Mouse (Mus musculus): ENCODE data around the gene AC129217.1. TPM values are rescaled to one million over a fixed set of nuclear protein-coding genes. Genes with fewer than 3 reads are reported as not detected.

The AC129217.1 gene
- total and polyA plus RNA-seq, 2 experiments = 8.2 TPM; not detected in 1

GRCm38 (mm10) chr19:8819596-8820423, 9.8 kb upstream of the AC129217.1 start, which contains the start of gene Hnrnpul2:
Gene Hnrnpul2 (plus strand): TSS chr19:8820010.
- H3K27me3 ChIP-seq (ENCODE audit: control insufficient read depth, insufficient read depth, low read length) = no peaks in the 10 kb centered on the region
- peaks cover 25% of the 10 kb centered on the region for H3K36me3 ChIP-seq (ENCODE audit: control insufficient read depth, insufficient read depth, low read length)
- peak within 1 kb of the TSS; percentile 93 for H3K9ac ChIP-seq (ENCODE audit: low read depth, low read length)
- no peak for TF ChIP-seq CTCF (IDR thresholded peaks at IDR 0.05; ENCODE audit: low read depth, low read length)
- TF ChIP-seq POLR2A (IDR thresholded peaks at IDR 0.05; ENCODE audit: extremely low read depth, insufficient read depth, low read length) = peak; percentile 91
- peak within 1 kb of the TSS; percentile 82 for H3K4me3 ChIP-seq (ENCODE audit: insufficient read depth, low read depth, low read length)
- DNase-seq (ENCODE audit: extremely low read depth, low read depth, low spot score) = peak; percentile 95
- WGBS = under 1% methylated on average over 82 of the region's 83 CpGs
- peak within 1 kb of the TSS; percentile 96 for H3K27ac ChIP-seq (replicated peaks; ENCODE audit: insufficient read depth, low read depth, low read length)
- H3K4me1 ChIP-seq (ENCODE audit: control insufficient read depth, insufficient read depth, low read length) = peaks cover 18% of the 10 kb centered on the region
- peaks cover 10% of the 10 kb centered on the region; the same call in 1 of the 2 replicates for H3K79me2 ChIP-seq (ENCODE audit: control insufficient read depth, insufficient read depth, low read length)

GRCm38 (mm10) chr19:8820424-8820956, 9.1 kb upstream of the AC129217.1 start:
- no peaks in the 10 kb centered on the region for H3K27me3 ChIP-seq (ENCODE audit: control insufficient read depth, insufficient read depth, low read length)
- peak overlapping the region; percentile 84 for H3K27ac ChIP-seq (replicated peaks; ENCODE audit: insufficient read depth, low read depth, low read length)
- peaks cover 10% of the 10 kb centered on the region; the same call in 1 of the 2 replicates for H3K79me2 ChIP-seq (ENCODE audit: control insufficient read depth, insufficient read depth, low read length)
- DNase-seq (ENCODE audit: extremely low read depth, low read depth, low spot score) = peak; percentile 37
- H3K36me3 ChIP-seq (ENCODE audit: control insufficient read depth, insufficient read depth, low read length) = peaks cover 28% of the 10 kb centered on the region
- TF ChIP-seq POLR2A (IDR thresholded peaks at IDR 0.05; ENCODE audit: extremely low read depth, insufficient read depth, low read length) (no peak), CTCF (IDR thresholded peaks at IDR 0.05; ENCODE audit: low read depth, low read length) (no peak)
- WGBS = under 1% methylated on average over 48 of the region's 48 CpGs
- peaks cover 18% of the 10 kb centered on the region for H3K4me1 ChIP-seq (ENCODE audit: control insufficient read depth, insufficient read depth, low read length)
- H3K9ac ChIP-seq (ENCODE audit: low read depth, low read length) = peak overlapping the region; percentile 93
- H3K4me3 ChIP-seq (ENCODE audit: insufficient read depth, low read depth, low read length) = peak overlapping the region; percentile 76

GRCm38 (mm10) chr19:8821146-8821545, 8.4 kb upstream of the AC129217.1 start:
- H3K79me2 ChIP-seq (ENCODE audit: control insufficient read depth, insufficient read depth, low read length) = peaks cover 8% of the 10 kb centered on the region; the same call in 1 of the 2 replicates
- H3K27ac ChIP-seq (replicated peaks; ENCODE audit: insufficient read depth, low read depth, low read length) = peak overlapping the region; percentile 84
- no peaks in the 10 kb centered on the region for H3K27me3 ChIP-seq (ENCODE audit: control insufficient read depth, insufficient read depth, low read length)
- H3K9ac ChIP-seq (ENCODE audit: low read depth, low read length) = peak overlapping the region; percentile 93
- WGBS = under 1% methylated on average over 7 of the region's 7 CpGs
- TF ChIP-seq POLR2A (IDR thresholded peaks at IDR 0.05; ENCODE audit: extremely low read depth, insufficient read depth, low read length) = no peak
- no peak for TF ChIP-seq CTCF (IDR thresholded peaks at IDR 0.05; ENCODE audit: low read depth, low read length)
- H3K4me3 ChIP-seq (ENCODE audit: insufficient read depth, low read depth, low read length) = peak overlapping the region; percentile 76
- DNase-seq (ENCODE audit: extremely low read depth, low read depth, low spot score) = peak; percentile 82
- H3K4me1 ChIP-seq (ENCODE audit: control insufficient read depth, insufficient read depth, low read length) = peaks cover 18% of the 10 kb centered on the region
- peaks cover 34% of the 10 kb centered on the region for H3K36me3 ChIP-seq (ENCODE audit: control insufficient read depth, insufficient read depth, low read length)

DNA sequence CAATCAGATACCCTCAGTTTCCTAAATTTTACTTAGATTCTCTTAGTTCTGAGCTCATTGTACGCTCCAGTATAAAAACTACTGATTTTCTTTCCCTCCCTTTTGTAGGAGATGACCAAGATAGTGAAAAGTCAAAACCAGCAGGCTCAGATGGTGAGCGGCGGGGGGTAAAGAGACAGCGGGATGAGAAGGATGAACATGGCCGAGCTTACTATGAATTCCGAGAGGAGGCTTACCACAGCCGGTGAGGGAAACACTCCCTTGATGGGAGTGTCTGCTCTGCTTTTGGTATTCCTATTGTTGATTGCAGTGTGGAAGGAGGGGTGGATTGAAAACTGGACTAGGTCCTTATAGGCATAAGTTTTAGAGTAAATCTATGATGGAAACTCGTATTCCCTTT, 6.9 kb upstream of the AC129217.1 start:
- H3K36me3 ChIP-seq (ENCODE audit: control insufficient read depth, insufficient read depth, low read length) = peaks cover 48% of the 10 kb centered on the region
- WGBS = 74% methylated on average over 8 of the region's 8 CpGs

GRCm38 (mm10) chr19:8830664-8831063, 1.1 kb downstream of the AC129217.1 start:
- TF ChIP-seq CTCF (IDR thresholded peaks at IDR 0.05; ENCODE audit: low read depth, low read length) (no peak), POLR2A (IDR thresholded peaks at IDR 0.05; ENCODE audit: extremely low read depth, insufficient read depth, low read length) (no peak)
- H3K27me3 ChIP-seq (ENCODE audit: control insufficient read depth, insufficient read depth, low read length) = no peaks in the 10 kb centered on the region
- peaks cover 80% of the 10 kb centered on the region for H3K36me3 ChIP-seq (ENCODE audit: control insufficient read depth, insufficient read depth, low read length)
- no peak overlapping the region for H3K9ac ChIP-seq (ENCODE audit: low read depth, low read length)
- WGBS = 95% methylated on average over 8 of the region's 8 CpGs
- DNase-seq (ENCODE audit: extremely low read depth, low read depth, low spot score) = no peak
- no peak overlapping the region for H3K4me3 ChIP-seq (ENCODE audit: insufficient read depth, low read depth, low read length)
- no peaks in the 10 kb centered on the region for H3K79me2 ChIP-seq (ENCODE audit: control insufficient read depth, insufficient read depth, low read length)
- no peaks in the 10 kb centered on the region for H3K4me1 ChIP-seq (ENCODE audit: control insufficient read depth, insufficient read depth, low read length)
- H3K27ac ChIP-seq (replicated peaks; ENCODE audit: insufficient read depth, low read depth, low read length) = no peak overlapping the region

More for the DNA sequence above, 6.9 kb upstream of the AC129217.1 start:
- DNase-seq (ENCODE audit: extremely low read depth, low read depth, low spot score) = no peak
- H3K4me1 ChIP-seq (ENCODE audit: control insufficient read depth, insufficient read depth, low read length) = peaks cover 16% of the 10 kb centered on the region; the same call in 1 of the 2 replicates
- no peak overlapping the region for H3K27ac ChIP-seq (replicated peaks; ENCODE audit: insufficient read depth, low read depth, low read length)
- peaks cover 8% of the 10 kb centered on the region; the same call in 1 of the 2 replicates for H3K79me2 ChIP-seq (ENCODE audit: control insufficient read depth, insufficient read depth, low read length)
- H3K27me3 ChIP-seq (ENCODE audit: control insufficient read depth, insufficient read depth, low read length) = no peaks in the 10 kb centered on the region
- no peak overlapping the region for H3K9ac ChIP-seq (ENCODE audit: low read depth, low read length)
- H3K4me3 ChIP-seq (ENCODE audit: insufficient read depth, low read depth, low read length) = no peak overlapping the region
- TF ChIP-seq POLR2A (IDR thresholded peaks at IDR 0.05; ENCODE audit: extremely low read depth, insufficient read depth, low read length) = no peak

All from liver, adult 2 months (tissue).